Mouse (Mus musculus) MEL (cell line): ENCODE results near the gene ccdc198.

Experiments used
- BHLHE40 ChIP-seq: IDR thresholded peaks from 2 replicates; pipeline ENCODE4 v1.6.1; 2012; ENCODE audit warnings: low read depth, mild to moderate bottlenecking, inconsistent platforms, low read length, improper control_type of control experiment, borderline replicate concordance
- CTCF ChIP-seq, 3 experiments: IDR thresholded peaks in 2 of 3; conservative IDR thresholded peaks in 1 of 3; 2 replicates each; pipeline ENCODE4 v1.5.1; 2011 to 2012; ENCODE audit warnings: low read length in 3 of 3, low read depth in 2 of 3, mild to moderate bottlenecking in 2 of 3, improper control_type of control experiment in 1 of 3, inconsistent platforms in 1 of 3, mixed read lengths in 1 of 3, moderate library complexity in 1 of 3; ENCODE audit not compliant: control insufficient read depth in 1 of 3, insufficient read depth in 1 of 3, poor library complexity in 1 of 3, severe bottlenecking in 1 of 3

DNA sequence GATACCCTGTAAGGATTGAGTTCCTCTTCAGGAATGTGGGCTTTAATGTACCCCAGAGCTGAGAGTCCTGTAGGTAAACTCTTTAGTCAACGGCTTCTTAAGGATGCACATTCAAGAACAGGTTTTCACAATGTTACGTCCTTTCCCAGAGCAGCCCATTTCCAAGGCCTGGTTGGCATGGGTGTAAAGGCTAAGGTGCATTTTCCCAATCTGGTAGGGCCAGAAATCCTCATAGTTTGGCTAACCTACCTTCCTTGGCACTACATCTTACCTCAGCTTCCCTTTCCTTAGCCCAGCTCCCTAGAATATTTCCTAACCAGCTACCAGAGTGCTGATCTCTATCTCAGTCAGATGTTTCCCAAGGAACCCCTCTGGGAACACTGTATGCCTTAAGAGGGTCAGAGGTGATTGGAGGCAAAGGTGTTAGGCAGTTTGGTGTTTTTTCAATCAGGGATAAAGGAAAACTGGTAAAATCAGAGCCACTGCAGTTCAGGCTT is 48.2 kb downstream of the ccdc198 start:
- TF ChIP-seq CTCF (IDR thresholded peaks at IDR 0.05 in 2 of 3, conservative IDR thresholded peaks at IDR 0.05 in 1 of 3; ENCODE audit: control insufficient read depth in 1 of 3, insufficient read depth in 1 of 3, low read depth in 2 of 3, low read length in 3 of 3, poor library complexity in 1 of 3, severe bottlenecking in 1 of 3) (no peak), BHLHE40 (no peak)
